Mouse (Mus musculus) bone marrow macrophage, adult 2 months (primary cell): ENCODE data around the gene Cacna2d3.

Experiments
- CTCF ChIP-seq: IDR thresholded peaks from 2 replicates; pipeline ENCODE4 v1.5.1; 2012; ENCODE audit warnings: low read depth, mild to moderate bottlenecking, low read length, moderate library complexity
- POLR2A ChIP-seq: IDR thresholded peaks from 2 replicates; pipeline ENCODE4 v1.6.1; 2012; ENCODE audit warnings: mild to moderate bottlenecking, low read depth, low read length, borderline replicate concordance

- TF ChIP-seq CTCF (no peak), POLR2A (no peak)
Measured at GRCm38 (mm10) chr14:29277701-29278100, 444.0 kb downstream of the Cacna2d3 start.
